Mouse (Mus musculus): ENCODE measurements around the gene Gpm6b.

Gpm6b gene

GRCm38 (mm10) chrX:166434812-166435211 is 196.1 kb downstream of the Gpm6b start:
- in situ Hi-C loops (cut with MboI; ENCODE audit: low pct_unique_long_range_greater_than_20kb in 1 of 2, low sequenced_read_pairs in 2 of 2, unreplicated experiment in 1 of 2), result no loop called here

Data from mouse embryonic stem cell (cell line).